Mouse (Mus musculus) erythroblast, embryonic 14.5 days (primary cell): ENCODE results near the gene Trp53rkb.

Experiments
- GATA1 ChIP-seq: IDR thresholded peaks from 2 replicates; pipeline ENCODE4 v1.6.1; 2012; ENCODE audit warnings: low read length, inconsistent platforms, mixed read lengths
- TAL1 ChIP-seq: IDR thresholded peaks from 3 replicates; pipeline ENCODE4 v1.6.1; 2012; ENCODE audit warnings: low read length, inconsistent platforms, mixed read lengths

- no peak for TF ChIP-seq GATA1
- no peak for TF ChIP-seq TAL1
Measured at GRCm38 (mm10) chr2:166779956-166780355, 12.4 kb upstream of the Trp53rkb start.
